Mouse (Mus musculus) frontal cortex, postnatal 10 days (tissue): ENCODE results near the gene Pqlc2.

Experiments used
- DNase-seq, 2 experiments: peaks; one replicate each; pipeline ENCODE4 v3.0.0; 2022; ENCODE audit warnings: low spot score in 2 of 2, mixed read lengths in 1 of 2

Pqlc2 gene

GRCm38 (mm10) chr4:139265783-139266499, 44.6 kb downstream of the Pqlc2 start:
- DNase-seq, result no peak

DNA sequence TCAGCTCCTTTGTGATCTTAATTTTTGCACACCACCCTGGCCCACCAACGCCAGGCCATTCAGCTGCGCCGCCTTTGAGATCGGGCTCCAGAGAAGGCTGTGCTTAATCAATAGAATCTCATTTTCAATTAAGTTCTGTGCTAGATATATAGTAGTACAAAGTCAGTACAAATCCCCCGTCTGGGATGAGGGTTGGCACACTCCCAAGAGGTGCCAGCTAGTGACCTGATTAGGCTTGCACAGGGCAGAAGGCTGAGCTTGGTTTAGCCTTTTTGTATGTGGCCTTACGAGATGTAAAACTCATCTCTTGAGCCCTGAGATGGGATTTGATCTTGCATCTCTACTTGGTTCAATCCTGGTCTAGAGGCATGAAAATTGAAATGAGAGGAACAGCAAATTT, 47.5 kb downstream of the Pqlc2 start:
- DNase-seq, result no peak

DNA sequence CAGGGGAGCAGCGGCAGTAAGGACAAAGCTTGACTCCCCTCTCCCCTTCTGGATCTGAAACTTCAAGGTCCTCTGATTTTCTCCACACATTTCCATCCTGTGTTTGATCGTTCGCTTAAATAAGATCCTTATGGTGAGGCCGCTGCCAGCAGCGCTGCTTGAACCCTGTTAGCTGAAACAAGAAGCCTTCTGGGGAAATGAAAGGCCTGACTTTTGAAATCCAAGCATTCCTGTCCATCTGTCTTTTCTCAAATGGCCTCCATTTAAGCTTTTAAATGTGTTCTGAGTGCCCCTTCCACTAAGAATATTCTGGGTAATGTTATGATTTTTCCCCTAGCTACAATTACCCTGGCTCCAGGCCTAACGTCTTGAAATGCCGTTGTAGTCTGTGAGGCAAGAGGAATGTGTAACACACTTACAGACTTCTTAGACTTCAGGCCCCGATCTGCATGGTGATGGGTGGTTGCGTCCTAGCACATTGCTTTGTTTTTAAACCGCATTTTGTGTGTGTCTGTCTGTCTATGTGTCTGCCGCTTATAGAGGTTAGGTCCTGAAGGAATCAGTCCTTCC, 51.1 kb downstream of the Pqlc2 start:
- no peak for DNase-seq

DNA sequence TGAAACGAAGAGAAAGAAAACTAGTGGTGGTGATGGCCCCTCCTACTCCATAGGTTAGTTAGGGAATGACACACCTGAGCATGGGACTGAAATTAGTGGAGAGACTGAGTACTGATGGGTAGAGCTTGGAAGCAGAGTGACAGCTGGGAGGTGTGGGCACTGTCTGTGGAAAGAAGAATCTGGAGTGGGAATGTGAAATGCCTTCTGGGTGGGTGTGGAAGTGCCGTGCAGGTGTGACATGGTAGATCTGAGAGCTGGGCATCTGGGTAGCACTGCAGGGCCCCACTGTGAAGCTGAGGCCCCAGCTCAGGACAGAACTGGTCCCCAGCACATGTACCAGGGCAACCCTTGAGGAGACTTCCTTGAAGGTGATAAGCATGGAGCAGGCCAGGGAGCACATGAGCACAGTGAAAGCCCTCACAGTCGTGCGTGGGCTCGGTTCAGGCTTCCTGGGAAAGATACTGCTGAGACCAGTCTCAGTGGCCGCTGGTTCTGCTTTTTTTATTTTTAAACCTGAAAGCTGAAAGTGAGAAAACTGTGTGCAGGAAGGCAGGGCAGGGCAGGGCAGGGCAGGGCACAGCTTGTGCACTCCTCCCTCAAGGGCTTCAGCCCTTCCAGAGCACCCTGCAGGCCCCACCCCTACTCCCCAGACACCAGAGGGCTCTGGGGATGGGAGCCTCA, 51.7 kb downstream of the Pqlc2 start:
- no peak for DNase-seq

DNA sequence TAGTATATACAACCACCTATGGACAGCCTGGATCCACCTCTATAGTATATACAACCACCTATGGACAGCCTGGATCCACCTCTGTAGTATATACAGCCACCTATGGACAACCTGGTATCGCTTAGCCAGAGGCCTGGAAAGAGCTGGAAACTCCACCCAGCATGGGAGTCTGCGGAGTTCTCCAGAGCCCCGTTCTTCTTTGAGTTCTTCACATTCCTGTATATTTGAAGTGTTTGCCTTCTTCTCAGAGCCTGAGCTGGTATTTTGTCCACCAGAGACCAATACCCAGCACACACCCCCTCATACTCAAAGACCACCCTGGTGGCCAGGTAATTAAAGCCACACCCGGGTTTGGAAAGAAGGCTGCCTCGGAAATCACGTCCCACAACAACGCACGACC, 53.8 kb downstream of the Pqlc2 start:
- DNase-seq, result no peak

DNA sequence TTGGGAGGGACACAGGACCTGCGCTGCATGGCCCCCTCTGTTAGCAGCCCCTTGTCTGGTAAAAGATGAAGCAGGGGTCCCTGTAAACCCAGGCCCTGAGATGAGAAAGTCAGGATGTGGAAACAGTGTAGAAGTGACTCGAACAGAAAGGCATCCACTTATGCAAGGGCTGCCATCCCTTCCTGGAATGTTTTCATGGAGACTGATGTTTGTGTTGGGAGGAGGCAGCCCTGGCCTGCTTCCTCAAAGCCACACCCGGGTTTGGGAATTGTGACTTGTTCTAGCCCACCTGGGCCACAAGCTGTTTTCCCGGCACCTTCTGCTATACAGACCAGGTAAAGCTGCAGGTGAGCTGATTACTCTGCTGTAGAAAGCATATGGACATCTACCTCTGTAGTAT, 54.4 kb downstream of the Pqlc2 start:
- DNase-seq, result no peak

DNA sequence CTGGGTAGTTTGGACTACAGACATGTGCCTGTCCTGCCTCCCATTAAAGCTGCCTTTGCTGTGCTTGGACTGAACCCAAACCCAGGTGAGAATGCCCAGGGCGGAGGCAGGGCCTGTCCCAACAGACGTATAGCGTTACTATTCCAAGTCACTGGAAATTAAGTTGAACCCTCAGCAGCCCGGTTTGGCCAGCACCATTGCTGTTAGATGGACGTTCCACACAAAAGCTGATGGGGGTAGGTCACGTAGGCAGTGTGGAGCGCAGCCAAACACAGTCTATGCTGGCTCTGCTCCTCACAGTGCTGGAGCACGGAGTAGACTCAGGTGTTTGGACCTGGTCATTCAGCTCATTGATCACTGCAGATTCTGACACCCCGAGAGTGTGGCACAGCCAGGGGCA, 57.3 kb downstream of the Pqlc2 start:
- DNase-seq, result no peak

DNA sequence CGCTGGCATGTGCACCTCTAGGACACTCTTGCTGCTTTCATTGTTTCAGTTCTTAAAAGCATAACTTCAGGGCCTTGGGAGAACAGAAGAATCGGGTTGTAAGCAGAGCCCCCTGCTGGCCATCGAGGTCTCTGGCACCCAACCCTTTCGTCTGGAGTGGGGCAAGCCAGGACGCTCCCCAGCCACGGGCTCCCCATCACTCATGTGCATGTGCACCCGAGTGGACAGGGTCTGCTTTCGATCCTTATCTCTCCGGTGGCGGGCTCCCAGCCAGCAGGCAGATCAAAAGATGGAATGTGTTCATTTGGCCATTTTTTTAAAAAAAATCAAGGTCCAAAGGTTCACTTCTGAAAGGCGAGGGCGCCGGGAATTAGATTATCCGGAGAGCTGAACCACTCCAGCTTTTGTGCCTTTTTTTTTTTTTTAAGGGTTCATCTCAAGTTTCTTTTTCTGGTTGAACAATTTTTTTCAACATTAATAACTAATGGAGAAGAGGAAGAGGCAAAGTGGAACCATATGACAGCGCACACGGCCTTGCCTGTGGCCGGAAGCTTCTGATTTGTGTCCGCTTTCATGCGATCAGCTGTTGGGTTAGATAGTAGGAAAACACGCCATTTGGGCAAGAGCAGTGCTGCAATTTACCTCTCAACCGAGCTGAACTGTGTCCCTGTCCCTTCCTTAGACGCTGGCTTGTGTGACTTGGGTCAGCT, 58.3 kb downstream of the Pqlc2 start:
- peak; percentile 38 to 64 for DNase-seq

DNA sequence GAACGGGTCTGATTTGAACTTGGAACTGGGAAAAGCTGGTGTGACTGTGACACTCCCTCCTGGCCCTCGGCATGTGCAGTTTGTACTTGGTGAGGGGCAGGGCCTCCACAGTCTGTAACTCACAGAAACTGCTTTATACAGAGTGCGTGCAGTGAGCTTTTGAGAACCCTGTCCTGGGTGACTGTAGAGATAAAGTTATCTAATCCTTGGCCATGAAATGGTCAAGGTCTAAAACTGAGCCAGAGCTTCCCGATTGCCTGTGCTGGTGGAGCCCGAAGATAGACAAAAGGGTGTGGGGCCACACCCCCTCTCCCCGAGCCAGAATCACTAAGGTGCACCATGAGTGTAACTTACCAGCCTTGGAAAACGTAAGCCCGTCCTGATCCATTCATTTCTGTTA, 59.6 kb downstream of the Pqlc2 start:
- no peak for DNase-seq

GRCm38 (mm10) chr4:139250043-139250442, 60.5 kb downstream of the Pqlc2 start:
- DNase-seq, result no peak

GRCm38 (mm10) chr4:139248736-139249135, 61.8 kb downstream of the Pqlc2 start:
- no peak for DNase-seq

DNA sequence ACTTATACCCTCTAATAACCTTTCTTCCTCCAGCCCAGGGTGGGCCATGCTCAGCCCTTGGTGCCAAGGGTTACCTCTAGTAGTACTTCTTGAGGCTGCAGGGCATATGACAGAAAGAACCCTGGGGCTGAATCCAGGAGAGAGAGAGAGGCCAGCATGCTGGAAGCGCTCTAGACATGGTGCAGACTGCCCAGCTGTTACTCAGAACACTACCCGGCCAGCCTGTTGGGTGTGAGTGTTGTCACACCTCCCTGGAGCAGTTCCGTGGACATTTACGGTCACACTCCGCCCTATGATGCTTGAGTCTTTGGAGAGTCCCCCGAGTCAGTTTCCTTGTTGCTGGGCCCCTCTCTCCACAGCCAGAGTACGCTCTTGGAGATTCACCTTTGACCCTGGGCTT, 62.5 kb downstream of the Pqlc2 start:
- no peak for DNase-seq

- DNase-seq, result no peak
Measured at GRCm38 (mm10) chr4:139246130-139246877, 64.2 kb downstream of the Pqlc2 start.

- DNase-seq, result no peak
Measured at GRCm38 (mm10) chr4:139245534-139245933, 65.0 kb downstream of the Pqlc2 start.

DNA sequence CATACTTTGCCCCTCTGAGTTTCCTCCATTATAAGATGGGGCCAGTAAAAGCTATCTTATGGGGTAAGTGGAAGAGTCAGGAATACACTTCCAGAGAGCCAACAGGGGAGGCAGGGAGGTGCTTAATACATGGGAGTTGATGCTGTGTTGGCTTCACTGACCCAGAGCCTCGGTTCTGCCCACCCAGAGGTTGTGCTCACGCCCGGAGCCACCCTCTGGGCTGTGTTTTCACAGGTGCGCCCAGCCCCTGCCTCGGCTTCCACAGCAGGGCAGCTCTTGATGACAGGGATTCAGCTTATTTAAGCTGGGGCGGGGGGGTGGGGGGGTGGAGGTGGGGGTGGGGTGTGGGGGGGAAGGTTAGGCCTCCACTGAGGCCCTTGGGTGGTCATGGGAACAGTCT, 65.7 kb downstream of the Pqlc2 start:
- no peak for DNase-seq

DNA sequence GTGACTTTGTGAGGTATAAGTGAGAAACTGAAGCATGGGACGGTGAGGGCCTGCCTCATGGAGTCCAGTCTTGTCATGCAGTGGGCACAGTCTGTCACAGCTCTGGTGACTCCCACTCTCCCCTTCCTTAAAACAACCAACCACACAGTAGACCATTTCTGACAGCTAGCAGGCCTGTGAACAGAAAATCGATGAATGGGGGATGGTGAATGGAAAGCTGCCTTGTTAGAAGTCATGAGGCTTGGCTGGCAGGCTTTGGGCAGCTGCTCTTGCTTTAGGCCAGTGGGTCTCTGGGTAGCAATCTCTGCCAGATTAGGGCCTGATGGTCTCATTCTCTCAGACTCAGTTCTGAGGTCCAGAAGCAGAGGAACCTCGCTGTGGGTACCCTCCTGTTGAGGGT, 66.3 kb downstream of the Pqlc2 start:
- DNase-seq, result no peak
